Mouse (Mus musculus) kidney, postnatal 36 days (tissue): Measurements from ENCODE around the gene Nr1d2.
"Not testable (repeated sequence)": the region's sequence is repeated elsewhere in the genome, so short reads cannot be mapped to it uniquely, and the experiment has no call there.

Source experiments
- DNase-seq, 2 experiments: peaks; one replicate each; pipeline ENCODE4 v3.0.0; 2021 to 2022; ENCODE audit warnings: mixed read lengths in 2 of 2

Gene Nr1d2

GRCm38 (mm10) chr14:18238750-18239731 lies at the start of gene Nr1d2:
Nr1d2 (minus strand) TSS chr14:18239127.
- peak; percentile 99 to 100 for DNase-seq

- DNase-seq, result no peak
These were observed 48.5 kb upstream of the Nr1d2 start for GRCm38 (mm10) chr14:18287391-18287790.

- DNase-seq, result no peak
These were observed 47.5 kb upstream of the Nr1d2 start for GRCm38 (mm10) chr14:18286441-18286840.

GRCm38 (mm10) chr14:18285476-18285875 lies 46.5 kb upstream of the Nr1d2 start:
- no peak for DNase-seq

GRCm38 (mm10) chr14:18284581-18284980 lies 45.7 kb upstream of the Nr1d2 start:
- DNase-seq, result peak in 1 of 2 experiments; percentile 28

- no peak for DNase-seq
These were observed 41.4 kb upstream of the Nr1d2 start for GRCm38 (mm10) chr14:18280375-18280774.

- no peak for DNase-seq
These were observed 35.6 kb upstream of the Nr1d2 start for GRCm38 (mm10) chr14:18274526-18274925.

GRCm38 (mm10) chr14:18271666-18272065 lies 32.7 kb upstream of the Nr1d2 start:
- DNase-seq, result no peak

- DNase-seq, result peak; percentile 99 to 100
These were observed 31.9 kb upstream of the Nr1d2 start, which contains the start of the genes Nkiras1 and Rpl15 for GRCm38 (mm10) chr14:18270529-18271441. Nkiras1 (plus strand) TSS chr14:18271136. Rpl15 (minus strand) TSS chr14:18271391.

- not testable (repeated sequence) for DNase-seq
These were observed 31.1 kb upstream of the Nr1d2 start for GRCm38 (mm10) chr14:18269947-18270528.

- peak; percentile 53 to 75 for DNase-seq
These were observed 24.5 kb upstream of the Nr1d2 start for GRCm38 (mm10) chr14:18263427-18263826.

GRCm38 (mm10) chr14:18261203-18261602 lies 22.3 kb upstream of the Nr1d2 start:
- DNase-seq, result no peak

GRCm38 (mm10) chr14:18242638-18243130 lies 3.8 kb upstream of the Nr1d2 start:
- DNase-seq, result no peak

- no peak for DNase-seq
These were observed 2.9 kb upstream of the Nr1d2 start for GRCm38 (mm10) chr14:18241786-18242185.

GRCm38 (mm10) chr14:18240132-18240531 lies 1.2 kb upstream of the Nr1d2 start:
- no peak for DNase-seq

- peak; percentile 98 to 99 for DNase-seq
These were observed 687 bp downstream of the Nr1d2 start for GRCm38 (mm10) chr14:18238131-18238749.

GRCm38 (mm10) chr14:18237381-18237780 lies 1.5 kb downstream of the Nr1d2 start:
- DNase-seq, result no peak

GRCm38 (mm10) chr14:18236496-18237235 lies 2.3 kb downstream of the Nr1d2 start:
- not testable (repeated sequence) for DNase-seq

GRCm38 (mm10) chr14:18233981-18234960 lies 4.7 kb downstream of the Nr1d2 start:
- DNase-seq, result peak; percentile 30 to 38

GRCm38 (mm10) chr14:18233076-18233475 lies 5.9 kb downstream of the Nr1d2 start:
- DNase-seq, result peak in 1 of 2 experiments; percentile 19
